Mouse (Mus musculus) heart, adult 2 months (tissue): ENCODE results near the gene Ttc8.

Source experiments
- CTCF ChIP-seq: fragments of 200-600 bp; IDR thresholded peaks from 2 replicates; pipeline ENCODE4 v1.8.1; 2022; ENCODE audit warnings: antibody characterized with exemption, mild to moderate bottlenecking, moderate library complexity
- EP300 ChIP-seq: fragments of 200-500 bp; IDR thresholded peaks from 2 replicates; pipeline ENCODE4 v1.6.1; 2011; ENCODE audit warnings: low read depth, low read length, control low read depth; ENCODE audit not compliant: insufficient read depth
- POLR2A ChIP-seq: fragments of 200-500 bp; IDR thresholded peaks from 2 replicates; pipeline ENCODE4 v1.6.1; 2011; ENCODE audit warnings: mild to moderate bottlenecking, low read depth, low read length, control low read depth; ENCODE audit not compliant: insufficient read depth

- TF ChIP-seq CTCF (no peak), POLR2A (no peak), EP300 (no peak)
Measured at GRCm38 (mm10) chr12:98994366-98994765, 74.0 kb downstream of the Ttc8 start.
